Mouse (Mus musculus): Measurements from ENCODE around the gene Cenpf. TPM values are rescaled to one million over a fixed set of nuclear protein-coding genes. Genes with fewer than 3 reads are reported as not detected.

Gene Cenpf
- polyA plus RNA-seq, 1 experiment: 5.4 TPM

- Histone ChIP-seq H3K4me3 (ENCODE audit: insufficient read depth, poor library complexity, severe bottlenecking) (no peak overlapping the region), H3K27me3 (ENCODE audit: control insufficient read depth, insufficient read depth, insufficient read length) (no peaks in the 10 kb centered on the region), H3K36me3 (ENCODE audit: control insufficient read depth, insufficient read depth) (peaks cover 65% of the 10 kb centered on the region), H3ac (ENCODE audit: control insufficient read depth, insufficient read length, low read depth) (no peak overlapping the region), H3K79me3 (ENCODE audit: low read depth) (no peaks in the 10 kb centered on the region), H3K79me2 (ENCODE audit: control insufficient read depth, insufficient read depth) (no peaks in the 10 kb centered on the region)
- TF ChIP-seq CTCF (IDR thresholded peaks at IDR 0.05; ENCODE audit: control insufficient read depth, insufficient read depth, insufficient read length) (no peak), USF1 (IDR thresholded peaks at IDR 0.05; ENCODE audit: low read depth) (no peak), MAX (IDR thresholded peaks at IDR 0.05) (no peak), CEBPB (IDR thresholded peaks at IDR 0.05; ENCODE audit: low read depth) (no peak), FOSL1 (IDR thresholded peaks at IDR 0.05; ENCODE audit: insufficient read depth, low read length, poor library complexity, severe bottlenecking) (no peak), MYOG (IDR thresholded peaks at IDR 0.05; ENCODE audit: control insufficient read depth, extremely low read depth, insufficient read length) (no peak), MYOD1 (IDR thresholded peaks at IDR 0.05; ENCODE audit: control insufficient read depth, insufficient read length, low read depth) (no peak)
Observed at GRCm38 (mm10) chr1:189663437-189663836, 24.4 kb downstream of the Cenpf start.

GRCm38 (mm10) chr1:189661856-189662255 lies 26.0 kb downstream of the Cenpf start:
- Histone ChIP-seq H3K36me3 (ENCODE audit: control insufficient read depth, insufficient read depth) (peaks cover 65% of the 10 kb centered on the region), H3K79me2 (ENCODE audit: control insufficient read depth, insufficient read depth) (no peaks in the 10 kb centered on the region), H3ac (ENCODE audit: control insufficient read depth, insufficient read length, low read depth) (no peak overlapping the region), H3K27me3 (ENCODE audit: control insufficient read depth, insufficient read depth, insufficient read length) (no peaks in the 10 kb centered on the region), H3K4me3 (ENCODE audit: insufficient read depth, poor library complexity, severe bottlenecking) (no peak overlapping the region), H3K79me3 (ENCODE audit: low read depth) (no peaks in the 10 kb centered on the region)
- TF ChIP-seq MYOG (IDR thresholded peaks at IDR 0.05; ENCODE audit: control insufficient read depth, extremely low read depth, insufficient read length): no peak

- TF ChIP-seq MYOD1 (IDR thresholded peaks at IDR 0.05; ENCODE audit: control insufficient read depth, insufficient read length, low read depth) (no peak), USF1 (IDR thresholded peaks at IDR 0.05; ENCODE audit: low read depth) (no peak), FOSL1 (IDR thresholded peaks at IDR 0.05; ENCODE audit: insufficient read depth, low read length, poor library complexity, severe bottlenecking) (no peak), MAX (IDR thresholded peaks at IDR 0.05) (no peak), CTCF (IDR thresholded peaks at IDR 0.05; ENCODE audit: control insufficient read depth, insufficient read depth, insufficient read length) (no peak), CEBPB (IDR thresholded peaks at IDR 0.05; ENCODE audit: low read depth) (no peak), MYOG (IDR thresholded peaks at IDR 0.05; ENCODE audit: control insufficient read depth, extremely low read depth, insufficient read length) (no peak)
- Histone ChIP-seq H3K36me3 (ENCODE audit: control insufficient read depth, insufficient read depth) (peaks cover 82% of the 10 kb centered on the region), H3ac (ENCODE audit: control insufficient read depth, insufficient read length, low read depth) (no peak overlapping the region), H3K4me3 (ENCODE audit: insufficient read depth, poor library complexity, severe bottlenecking) (no peak overlapping the region), H3K79me3 (ENCODE audit: low read depth) (no peaks in the 10 kb centered on the region), H3K79me2 (ENCODE audit: control insufficient read depth, insufficient read depth) (no peaks in the 10 kb centered on the region), H3K27me3 (ENCODE audit: control insufficient read depth, insufficient read depth, insufficient read length) (no peaks in the 10 kb centered on the region)
Observed at GRCm38 (mm10) chr1:189657406-189657805, 30.5 kb downstream of the Cenpf start.

GRCm38 (mm10) chr1:189653746-189654145 lies 34.1 kb downstream of the Cenpf start:
- TF ChIP-seq USF1 (IDR thresholded peaks at IDR 0.05; ENCODE audit: low read depth): no peak
- TF ChIP-seq CTCF (IDR thresholded peaks at IDR 0.05; ENCODE audit: control insufficient read depth, insufficient read depth, insufficient read length): no peak
- TF ChIP-seq MYOG (IDR thresholded peaks at IDR 0.05; ENCODE audit: control insufficient read depth, extremely low read depth, insufficient read length): no peak
- no peak overlapping the region for H3ac ChIP-seq (ENCODE audit: control insufficient read depth, insufficient read length, low read depth)
- H3K27me3 ChIP-seq (ENCODE audit: control insufficient read depth, insufficient read depth, insufficient read length): no peaks in the 10 kb centered on the region
- no peaks in the 10 kb centered on the region for H3K79me3 ChIP-seq (ENCODE audit: low read depth)
- peaks cover 82% of the 10 kb centered on the region for H3K36me3 ChIP-seq (ENCODE audit: control insufficient read depth, insufficient read depth)
- no peak overlapping the region for H3K4me3 ChIP-seq (ENCODE audit: insufficient read depth, poor library complexity, severe bottlenecking)
- H3K79me2 ChIP-seq (ENCODE audit: control insufficient read depth, insufficient read depth): no peaks in the 10 kb centered on the region

- peaks cover 88% of the 10 kb centered on the region for H3K36me3 ChIP-seq (ENCODE audit: control insufficient read depth, insufficient read depth)
- H3ac ChIP-seq (ENCODE audit: control insufficient read depth, insufficient read length, low read depth): no peak overlapping the region
- H3K79me2 ChIP-seq (ENCODE audit: control insufficient read depth, insufficient read depth): no peaks in the 10 kb centered on the region
- H3K27me3 ChIP-seq (ENCODE audit: control insufficient read depth, insufficient read depth, insufficient read length): no peaks in the 10 kb centered on the region
- H3K79me3 ChIP-seq (ENCODE audit: low read depth): no peaks in the 10 kb centered on the region
- H3K4me3 ChIP-seq (ENCODE audit: insufficient read depth, poor library complexity, severe bottlenecking): no peak overlapping the region
- TF ChIP-seq MAX (IDR thresholded peaks at IDR 0.05): no peak
- TF ChIP-seq MYOG (IDR thresholded peaks at IDR 0.05; ENCODE audit: control insufficient read depth, extremely low read depth, insufficient read length): no peak
- TF ChIP-seq USF1 (IDR thresholded peaks at IDR 0.05; ENCODE audit: low read depth): no peak
- no peak for TF ChIP-seq CTCF (IDR thresholded peaks at IDR 0.05; ENCODE audit: control insufficient read depth, insufficient read depth, insufficient read length)
- no peak for TF ChIP-seq MYOD1 (IDR thresholded peaks at IDR 0.05; ENCODE audit: control insufficient read depth, insufficient read length, low read depth)
- no peak for TF ChIP-seq CEBPB (IDR thresholded peaks at IDR 0.05; ENCODE audit: low read depth)
- no peak for TF ChIP-seq FOSL1 (IDR thresholded peaks at IDR 0.05; ENCODE audit: insufficient read depth, low read length, poor library complexity, severe bottlenecking)
Observed at GRCm38 (mm10) chr1:189646597-189646996, 41.3 kb downstream of the Cenpf start.

- H3K79me3 ChIP-seq (ENCODE audit: low read depth): no peaks in the 10 kb centered on the region
- no peak overlapping the region for H3K4me3 ChIP-seq (ENCODE audit: insufficient read depth, poor library complexity, severe bottlenecking)
- H3ac ChIP-seq (ENCODE audit: control insufficient read depth, insufficient read length, low read depth): no peak overlapping the region
- H3K27me3 ChIP-seq (ENCODE audit: control insufficient read depth, insufficient read depth, insufficient read length): no peaks in the 10 kb centered on the region
- H3K79me2 ChIP-seq (ENCODE audit: control insufficient read depth, insufficient read depth): no peaks in the 10 kb centered on the region
- peaks cover 88% of the 10 kb centered on the region for H3K36me3 ChIP-seq (ENCODE audit: control insufficient read depth, insufficient read depth)
- TF ChIP-seq FOSL1 (IDR thresholded peaks at IDR 0.05; ENCODE audit: insufficient read depth, low read length, poor library complexity, severe bottlenecking): no peak
- TF ChIP-seq MYOG (IDR thresholded peaks at IDR 0.05; ENCODE audit: control insufficient read depth, extremely low read depth, insufficient read length): no peak
- TF ChIP-seq CTCF (IDR thresholded peaks at IDR 0.05; ENCODE audit: control insufficient read depth, insufficient read depth, insufficient read length): no peak
- no peak for TF ChIP-seq MYOD1 (IDR thresholded peaks at IDR 0.05; ENCODE audit: control insufficient read depth, insufficient read length, low read depth)
- TF ChIP-seq USF1 (IDR thresholded peaks at IDR 0.05; ENCODE audit: low read depth): no peak
- no peak for TF ChIP-seq MAX (IDR thresholded peaks at IDR 0.05)
- no peak for TF ChIP-seq CEBPB (IDR thresholded peaks at IDR 0.05; ENCODE audit: low read depth)
Observed at GRCm38 (mm10) chr1:189645371-189645770, 42.5 kb downstream of the Cenpf start.

Measured in C2C12 (cell line).